Mouse (Mus musculus): ENCODE measurements at regions not wholly inside any gene's neighbourhood (a gene's known extent, or its start where the extent isn't known, plus 50 kb on each side); places are given as distances from the start of the nearest gene placed in this dataset.

DNA sequence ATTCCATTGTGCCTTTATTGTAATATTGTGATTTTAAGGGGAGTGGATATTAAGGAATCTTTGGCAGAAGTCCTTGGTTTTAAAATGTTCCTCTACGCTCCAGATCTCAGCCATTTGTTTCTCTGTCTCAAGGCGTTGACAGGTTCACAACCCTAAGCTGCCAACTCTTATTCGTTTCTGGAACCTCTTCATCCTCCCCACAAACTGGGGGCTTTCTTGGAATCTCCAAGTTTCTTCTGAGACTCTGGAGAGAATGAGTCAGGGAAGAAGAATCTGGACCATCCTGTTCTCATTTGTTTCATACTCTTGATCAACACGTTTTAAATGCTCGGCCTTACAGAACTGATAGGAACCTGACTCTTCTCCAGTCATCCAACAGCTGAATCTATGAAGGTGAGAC, 351.4 kb upstream of the Nfe2l3 start:
- H3K9ac ChIP-seq (replicated peaks; ENCODE audit: low read depth, low read length) = no peak overlapping the region
- H3K27me3 ChIP-seq (ENCODE audit: control insufficient read depth, insufficient read depth, low read length) = no peaks in the 10 kb centered on the region
- no peak for ATAC-seq (ENCODE audit: insufficient number of reproducible peaks, insufficient read depth, low FRiP score, low read depth)
- H3K4me1 ChIP-seq (ENCODE audit: control insufficient read depth, insufficient read depth, low read length) = peaks cover 15% of the 10 kb centered on the region
- H3K27ac ChIP-seq (ENCODE audit: low read length) = no peak overlapping the region
- no peak overlapping the region for H3K4me3 ChIP-seq (ENCODE audit: low read depth, low read length)
- H3K9me3 ChIP-seq (ENCODE audit: control insufficient read depth, low read depth, low read length) = no peaks in the 10 kb centered on the region
- no peak overlapping the region for H3K4me2 ChIP-seq (replicated peaks; ENCODE audit: low read depth, low read length)
- WGBS = 65% methylated on average over 5 of the region's 5 CpGs
- H3K36me3 ChIP-seq (ENCODE audit: control insufficient read depth, insufficient read depth, low read length) = no peaks in the 10 kb centered on the region

DNA sequence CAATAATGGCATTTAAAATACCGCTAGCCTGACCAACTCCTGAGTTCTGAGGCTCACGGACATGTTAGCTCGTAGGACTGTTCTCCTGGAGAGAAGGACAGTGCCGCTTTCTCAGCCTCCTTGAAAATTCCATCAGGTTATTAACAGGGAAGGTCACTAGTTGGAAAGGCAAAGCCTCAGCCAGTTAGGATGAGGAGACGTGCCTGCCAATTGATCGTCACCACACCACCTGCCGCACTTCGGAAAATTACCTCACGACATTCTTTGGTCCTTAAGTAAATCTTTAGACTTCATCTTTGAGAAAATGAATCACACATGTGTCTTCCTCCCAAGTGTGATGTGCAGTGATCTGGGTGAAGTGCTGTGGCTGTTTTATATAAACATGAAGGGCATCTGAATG, 347.8 kb upstream of the Nfe2l3 start:
- Histone ChIP-seq H3K27me3 (ENCODE audit: control insufficient read depth, insufficient read depth, low read length) (no peaks in the 10 kb centered on the region), H3K4me1 (ENCODE audit: control insufficient read depth, insufficient read depth, low read length) (no peaks in the 10 kb centered on the region), H3K4me3 (ENCODE audit: low read depth, low read length) (no peak overlapping the region), H3K27ac (ENCODE audit: low read length) (no peak overlapping the region), H3K9ac (replicated peaks; ENCODE audit: low read depth, low read length) (no peak overlapping the region), H3K9me3 (ENCODE audit: control insufficient read depth, low read depth, low read length) (no peaks in the 10 kb centered on the region), H3K36me3 (ENCODE audit: control insufficient read depth, insufficient read depth, low read length) (no peaks in the 10 kb centered on the region), H3K4me2 (replicated peaks; ENCODE audit: low read depth, low read length) (no peak overlapping the region)
- no peak for ATAC-seq (ENCODE audit: insufficient number of reproducible peaks, insufficient read depth, low FRiP score, low read depth)
- 57% methylated on average over 9 of the region's 9 CpGs for WGBS

DNA sequence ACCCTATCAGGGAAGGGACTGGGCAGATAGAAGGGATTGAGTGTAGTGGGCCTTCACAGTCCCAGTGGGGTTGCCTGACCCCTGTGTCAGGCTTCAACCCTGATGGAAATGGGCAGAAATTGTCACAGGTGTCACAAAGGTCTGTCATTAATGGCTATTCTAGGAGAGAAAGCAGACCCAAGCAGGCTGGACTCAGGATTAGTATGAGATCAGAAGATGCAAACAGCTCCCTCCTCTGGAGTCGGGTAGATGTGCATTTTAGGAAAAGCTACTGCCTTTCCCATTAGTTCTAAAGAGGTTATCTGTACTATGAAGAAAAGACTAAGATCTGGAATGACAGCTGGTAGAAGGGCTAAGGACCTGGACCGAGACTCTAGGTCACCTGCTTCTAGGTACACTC, 346.9 kb upstream of the Nfe2l3 start:
- Histone ChIP-seq H3K4me1 (ENCODE audit: control insufficient read depth, insufficient read depth, low read length) (no peaks in the 10 kb centered on the region), H3K9ac (replicated peaks; ENCODE audit: low read depth, low read length) (no peak overlapping the region), H3K36me3 (ENCODE audit: control insufficient read depth, insufficient read depth, low read length) (no peaks in the 10 kb centered on the region), H3K9me3 (ENCODE audit: control insufficient read depth, low read depth, low read length) (no peaks in the 10 kb centered on the region), H3K4me2 (replicated peaks; ENCODE audit: low read depth, low read length) (no peak overlapping the region), H3K4me3 (ENCODE audit: low read depth, low read length) (no peak overlapping the region), H3K27ac (ENCODE audit: low read length) (no peak overlapping the region), H3K27me3 (ENCODE audit: control insufficient read depth, insufficient read depth, low read length) (no peaks in the 10 kb centered on the region)
- WGBS = 46% methylated on average over 2 of the region's 2 CpGs
- no peak for ATAC-seq (ENCODE audit: insufficient number of reproducible peaks, insufficient read depth, low FRiP score, low read depth)

DNA sequence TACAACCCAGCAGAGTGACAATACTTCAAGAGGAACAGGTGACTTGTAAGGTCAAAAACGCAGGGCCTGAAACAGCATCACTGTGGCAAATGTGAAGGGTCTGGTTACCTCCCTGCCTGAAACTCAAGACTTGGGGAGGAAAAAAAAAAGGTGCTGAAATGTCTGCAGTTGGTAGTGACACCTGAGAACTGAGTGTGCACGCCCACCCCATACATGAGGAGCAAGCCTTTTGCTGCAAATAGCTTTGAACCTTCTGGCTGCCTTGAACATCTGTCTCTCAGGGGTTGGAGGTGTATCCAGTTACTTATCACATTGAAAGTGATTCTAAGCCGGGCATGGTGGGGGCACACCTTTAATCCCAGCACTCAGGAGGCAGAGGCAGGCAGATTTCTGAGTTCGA, 346.1 kb upstream of the Nfe2l3 start:
- H3K36me3 ChIP-seq (ENCODE audit: control insufficient read depth, insufficient read depth, low read length) = no peaks in the 10 kb centered on the region
- WGBS = 86% methylated on average over 4 of the region's 4 CpGs
- no peak for ATAC-seq (ENCODE audit: insufficient number of reproducible peaks, insufficient read depth, low FRiP score, low read depth)

GRCm38 (mm10) chr6:51087806-51088205, 344.7 kb upstream of the Nfe2l3 start:
- Histone ChIP-seq H3K4me2 (replicated peaks; ENCODE audit: low read depth, low read length) (no peak overlapping the region), H3K9me3 (ENCODE audit: control insufficient read depth, low read depth, low read length) (no peaks in the 10 kb centered on the region), H3K36me3 (ENCODE audit: control insufficient read depth, insufficient read depth, low read length) (no peaks in the 10 kb centered on the region), H3K4me3 (ENCODE audit: low read depth, low read length) (no peak overlapping the region), H3K27ac (ENCODE audit: low read length) (no peak overlapping the region), H3K4me1 (ENCODE audit: control insufficient read depth, insufficient read depth, low read length) (no peaks in the 10 kb centered on the region), H3K9ac (replicated peaks; ENCODE audit: low read depth, low read length) (no peak overlapping the region), H3K27me3 (ENCODE audit: control insufficient read depth, insufficient read depth, low read length) (no peaks in the 10 kb centered on the region)
- WGBS = 51% methylated on average over 2 of the region's 2 CpGs
- ATAC-seq (ENCODE audit: insufficient number of reproducible peaks, insufficient read depth, low FRiP score, low read depth) = no peak

More for the DNA sequence above, 346.1 kb upstream of the Nfe2l3 start:
- Histone ChIP-seq H3K27ac (ENCODE audit: low read length) (no peak overlapping the region), H3K9me3 (ENCODE audit: control insufficient read depth, low read depth, low read length) (no peaks in the 10 kb centered on the region), H3K4me3 (ENCODE audit: low read depth, low read length) (no peak overlapping the region), H3K4me1 (ENCODE audit: control insufficient read depth, insufficient read depth, low read length) (no peaks in the 10 kb centered on the region), H3K9ac (replicated peaks; ENCODE audit: low read depth, low read length) (no peak overlapping the region), H3K4me2 (replicated peaks; ENCODE audit: low read depth, low read length) (no peak overlapping the region), H3K27me3 (ENCODE audit: control insufficient read depth, insufficient read depth, low read length) (no peaks in the 10 kb centered on the region)

GRCm38 (mm10) chr6:51088641-51089372, 343.7 kb upstream of the Nfe2l3 start:
- H3K9ac ChIP-seq (replicated peaks; ENCODE audit: low read depth, low read length) = no peak overlapping the region
- no peaks in the 10 kb centered on the region for H3K27me3 ChIP-seq (ENCODE audit: control insufficient read depth, insufficient read depth, low read length)
- no peak overlapping the region for H3K4me3 ChIP-seq (ENCODE audit: low read depth, low read length)
- no peak for ATAC-seq (ENCODE audit: insufficient number of reproducible peaks, insufficient read depth, low FRiP score, low read depth)
- H3K27ac ChIP-seq (ENCODE audit: low read length) = no peak overlapping the region
- no peaks in the 10 kb centered on the region for H3K4me1 ChIP-seq (ENCODE audit: control insufficient read depth, insufficient read depth, low read length)
- WGBS = 40% methylated on average over 6 of the region's 6 CpGs
- H3K9me3 ChIP-seq (ENCODE audit: control insufficient read depth, low read depth, low read length) = no peaks in the 10 kb centered on the region
- H3K36me3 ChIP-seq (ENCODE audit: control insufficient read depth, insufficient read depth, low read length) = no peaks in the 10 kb centered on the region
- no peak overlapping the region for H3K4me2 ChIP-seq (replicated peaks; ENCODE audit: low read depth, low read length)

DNA sequence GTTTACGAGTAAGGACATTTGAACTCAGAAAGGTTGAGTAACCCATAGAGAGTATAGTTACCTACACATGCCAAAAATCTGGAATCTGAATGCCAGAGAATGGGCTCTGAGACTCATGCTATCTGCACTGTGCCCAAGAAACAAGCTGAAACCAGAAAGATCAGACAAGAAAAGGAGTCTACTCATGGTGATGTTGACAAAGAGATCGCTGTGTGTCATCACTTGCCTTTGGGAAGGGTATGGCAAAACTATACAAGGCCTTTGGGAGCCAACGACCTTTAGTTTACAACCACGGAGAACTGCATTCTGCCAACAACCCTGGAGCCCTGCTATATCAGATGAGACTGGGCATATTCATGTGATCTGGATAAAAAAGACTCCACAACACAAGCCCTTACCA, 339.3 kb upstream of the Nfe2l3 start:
- Histone ChIP-seq H3K4me1 (ENCODE audit: control insufficient read depth, insufficient read depth, low read length) (no peaks in the 10 kb centered on the region), H3K36me3 (ENCODE audit: control insufficient read depth, insufficient read depth, low read length) (no peaks in the 10 kb centered on the region), H3K27ac (ENCODE audit: low read length) (no peak overlapping the region), H3K27me3 (ENCODE audit: control insufficient read depth, insufficient read depth, low read length) (no peaks in the 10 kb centered on the region), H3K4me2 (replicated peaks; ENCODE audit: low read depth, low read length) (no peak overlapping the region), H3K9me3 (ENCODE audit: control insufficient read depth, low read depth, low read length) (no peaks in the 10 kb centered on the region), H3K4me3 (ENCODE audit: low read depth, low read length) (no peak overlapping the region), H3K9ac (replicated peaks; ENCODE audit: low read depth, low read length) (no peak overlapping the region)
- ATAC-seq (ENCODE audit: insufficient number of reproducible peaks, insufficient read depth, low FRiP score, low read depth) = no peak
- WGBS = 92% methylated on average over 4 of the region's 4 CpGs

DNA sequence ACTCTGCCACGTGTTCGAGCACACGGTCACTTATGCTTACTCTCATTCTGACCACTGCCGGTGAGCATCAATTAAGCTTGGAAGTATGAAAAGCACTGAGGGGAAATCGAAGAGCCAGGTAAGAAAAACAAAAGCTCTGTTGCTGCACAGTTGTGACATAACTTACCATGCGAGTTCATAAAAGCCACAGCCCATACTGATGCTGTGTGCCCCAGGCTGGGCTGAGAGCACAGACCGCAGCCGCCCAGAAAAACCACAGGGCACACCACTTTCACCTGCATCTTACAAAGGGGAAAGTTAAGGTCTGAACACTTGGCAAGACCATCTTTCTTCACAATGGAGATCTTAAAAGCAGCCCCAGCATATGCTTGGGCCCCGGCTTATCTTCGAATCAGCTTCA, 338.2 kb upstream of the Nfe2l3 start:
- no peaks in the 10 kb centered on the region for H3K9me3 ChIP-seq (ENCODE audit: control insufficient read depth, low read depth, low read length)
- H3K9ac ChIP-seq (replicated peaks; ENCODE audit: low read depth, low read length) = no peak overlapping the region
- no peaks in the 10 kb centered on the region for H3K27me3 ChIP-seq (ENCODE audit: control insufficient read depth, insufficient read depth, low read length)
- no peaks in the 10 kb centered on the region for H3K36me3 ChIP-seq (ENCODE audit: control insufficient read depth, insufficient read depth, low read length)
- WGBS = 91% methylated on average over 10 of the region's 10 CpGs
- no peak for ATAC-seq (ENCODE audit: insufficient number of reproducible peaks, insufficient read depth, low FRiP score, low read depth)
- H3K4me2 ChIP-seq (replicated peaks; ENCODE audit: low read depth, low read length) = no peak overlapping the region
- H3K4me1 ChIP-seq (ENCODE audit: control insufficient read depth, insufficient read depth, low read length) = no peaks in the 10 kb centered on the region
- no peak overlapping the region for H3K4me3 ChIP-seq (ENCODE audit: low read depth, low read length)
- no peak overlapping the region for H3K27ac ChIP-seq (ENCODE audit: low read length)

GRCm38 (mm10) chr6:51097488-51097887, 335.0 kb upstream of the Nfe2l3 start:
- Histone ChIP-seq H3K27me3 (ENCODE audit: control insufficient read depth, insufficient read depth, low read length) (no peaks in the 10 kb centered on the region), H3K9ac (replicated peaks; ENCODE audit: low read depth, low read length) (no peak overlapping the region), H3K4me3 (ENCODE audit: low read depth, low read length) (no peak overlapping the region), H3K9me3 (ENCODE audit: control insufficient read depth, low read depth, low read length) (no peaks in the 10 kb centered on the region), H3K4me2 (replicated peaks; ENCODE audit: low read depth, low read length) (no peak overlapping the region), H3K4me1 (ENCODE audit: control insufficient read depth, insufficient read depth, low read length) (no peaks in the 10 kb centered on the region), H3K27ac (ENCODE audit: low read length) (no peak overlapping the region), H3K36me3 (ENCODE audit: control insufficient read depth, insufficient read depth, low read length) (no peaks in the 10 kb centered on the region)
- WGBS = 65% methylated on average over 6 of the region's 6 CpGs
- ATAC-seq (ENCODE audit: insufficient number of reproducible peaks, insufficient read depth, low FRiP score, low read depth) = no peak

All from stomach, embryonic 14.5 days (tissue).